Mouse (Mus musculus): ENCODE measurements at regions not wholly inside any gene's neighbourhood (a gene's known extent, or its start where the extent isn't known, plus 50 kb on each side); places are given as distances from the start of the nearest gene placed in this dataset.

- TF ChIP-seq CTCF (conservative IDR thresholded peaks at IDR 0.05 in 1 of 2, IDR thresholded peaks at IDR 0.05 in 1 of 2; ENCODE audit: low read depth in 2 of 2, low read length in 2 of 2) = no peak
- TF ChIP-seq MAX (IDR thresholded peaks at IDR 0.05; ENCODE audit: low read length) = no peak
- TF ChIP-seq MAFK (IDR thresholded peaks at IDR 0.05; ENCODE audit: insufficient replicate concordance, low read length) = no peak
- no peak for TF ChIP-seq KAT2A (IDR thresholded peaks at IDR 0.05; ENCODE audit: insufficient replicate concordance, low read length)
- TF ChIP-seq POLR2A (IDR thresholded peaks at IDR 0.05; ENCODE audit: low read depth, low read length) = no peak
- no peak for TF ChIP-seq RCOR1 (conservative IDR thresholded peaks at IDR 0.05; ENCODE audit: low read depth, low read length)
- no peak for TF ChIP-seq ELF1 (IDR thresholded peaks at IDR 0.05; ENCODE audit: low read depth, low read length)
Measured at GRCm38 (mm10) chr13:20728064-20728463, 65.8 kb upstream of the Aoah start.

All from CH12.LX (cell line).